Mouse (Mus musculus) lung, postnatal 36 days (tissue): Measurements from ENCODE around the gene Serpina1f.

Source experiments
- DNase-seq: peaks from one replicate; pipeline ENCODE4 v3.0.0; 2022; ENCODE audit warnings: mixed read lengths

Serpina1f gene

GRCm38 (mm10) chr12:103660076-103660475 is 35.3 kb downstream of the Serpina1f start:
- no peak for DNase-seq

- no peak for DNase-seq
Observed at GRCm38 (mm10) chr12:103659171-103659570, 36.2 kb downstream of the Serpina1f start.

- no peak for DNase-seq
Observed at GRCm38 (mm10) chr12:103657991-103658390, 37.3 kb downstream of the Serpina1f start.

- no peak for DNase-seq
Observed at GRCm38 (mm10) chr12:103656848-103657626, 38.3 kb downstream of the Serpina1f start, which contains the start of gene Serpina6. Serpina6 (minus strand) TSS chr12:103657212.

- DNase-seq = peak; percentile 71
Observed at GRCm38 (mm10) chr12:103655123-103656044, 39.9 kb downstream of the Serpina1f start.

- DNase-seq = no peak
Observed at GRCm38 (mm10) chr12:103653836-103654235, 41.5 kb downstream of the Serpina1f start.

GRCm38 (mm10) chr12:103646314-103646713 is 49.0 kb downstream of the Serpina1f start:
- DNase-seq = no peak

GRCm38 (mm10) chr12:103644601-103645000 is 50.7 kb downstream of the Serpina1f start:
- DNase-seq = no peak

GRCm38 (mm10) chr12:103643818-103644217 is 51.5 kb downstream of the Serpina1f start:
- no peak for DNase-seq

- peak; percentile 91 for DNase-seq
Observed at GRCm38 (mm10) chr12:103643336-103643735, 52.0 kb downstream of the Serpina1f start.
